Mouse (Mus musculus) testis, adult 2 months (tissue): ENCODE results near the gene Rab43.

ENCODE experiments used
- CTCF ChIP-seq: fragments of 200-500 bp; IDR thresholded peaks from 2 replicates; pipeline ENCODE4 v1.5.1; 2012; ENCODE audit warnings: low read depth, mild to moderate bottlenecking, inconsistent platforms, low read length, moderate library complexity; ENCODE audit not compliant: control insufficient read depth, insufficient read depth, insufficient replicate concordance
- POLR2A ChIP-seq: fragments of 200-500 bp; IDR thresholded peaks from 2 replicates; pipeline ENCODE4 v1.6.1; 2012; ENCODE audit warnings: low read depth, mild to moderate bottlenecking, inconsistent platforms, low read length, moderate library complexity; ENCODE audit not compliant: control insufficient read depth

DNA sequence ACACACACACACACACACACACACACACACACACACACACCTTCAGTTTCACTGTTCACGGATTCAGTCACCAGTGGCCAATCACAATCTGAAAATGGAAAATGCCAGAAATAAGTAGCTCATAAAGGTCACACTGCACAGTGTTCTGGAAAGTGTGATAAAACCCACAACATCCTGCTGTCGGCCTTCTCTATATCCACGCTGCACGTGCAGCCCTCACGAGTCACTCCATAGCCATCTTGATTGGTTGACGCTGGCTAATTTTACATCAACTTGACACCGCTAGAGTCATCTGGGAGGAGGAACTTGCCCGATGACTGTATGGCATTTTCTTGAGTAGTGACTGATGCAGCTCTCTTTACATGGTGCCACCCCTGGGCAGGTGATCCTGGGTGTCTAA lies 70.0 kb downstream of the Rab43 start:
- TF ChIP-seq CTCF, result no peak
- no peak for TF ChIP-seq POLR2A
